Mouse (Mus musculus) cortical plate, adult 2 months (tissue): ENCODE data around the gene Sf1. TPM values are rescaled to one million over a fixed set of nuclear protein-coding genes. Genes with fewer than 3 reads are reported as not detected.

Source experiments
- H3K27ac ChIP-seq: fragments of 200-500 bp; 2 replicates; pipeline ENCODE4 v1.5.1; 2012; ENCODE audit warnings: low read length, control low read depth, inconsistent platforms; ENCODE audit not compliant: insufficient read depth
- H3K4me1 ChIP-seq: fragments of 200-500 bp; 2 replicates; pipeline ENCODE4 v1.6.1; 2011; ENCODE audit warnings: low read length; ENCODE audit not compliant: control insufficient read depth, insufficient read depth
- H3K4me3 ChIP-seq: fragments of 200-500 bp; 2 replicates; pipeline ENCODE4 v1.5.1; 2011; ENCODE audit warnings: mild to moderate bottlenecking, low read length, control low read depth; ENCODE audit not compliant: insufficient read depth
- CTCF ChIP-seq: fragments of 200-500 bp; IDR thresholded peaks from 2 replicates; pipeline ENCODE4 v1.5.1; 2011; ENCODE audit warnings: mild to moderate bottlenecking, control low read depth, low read length; ENCODE audit not compliant: insufficient read depth; ENCODE audit errors: extremely low read depth
- POLR2A ChIP-seq: fragments of 200-500 bp; IDR thresholded peaks from 2 replicates; pipeline ENCODE4 v1.6.1; 2011; ENCODE audit warnings: mild to moderate bottlenecking, low read length, control low read depth; ENCODE audit not compliant: insufficient read depth; ENCODE audit errors: extremely low read depth
- polyA plus RNA-seq: library from polyadenylated mRNA; depleted of rRNA; stranded (reverse); fragments of >200 nt; gene quantifications from 2 replicates; pipeline ENCODE4 v1.2.3, GENCODE M21; 2012

Gene Sf1
- polyA plus RNA-seq, 1 experiment = 145 TPM

DNA sequence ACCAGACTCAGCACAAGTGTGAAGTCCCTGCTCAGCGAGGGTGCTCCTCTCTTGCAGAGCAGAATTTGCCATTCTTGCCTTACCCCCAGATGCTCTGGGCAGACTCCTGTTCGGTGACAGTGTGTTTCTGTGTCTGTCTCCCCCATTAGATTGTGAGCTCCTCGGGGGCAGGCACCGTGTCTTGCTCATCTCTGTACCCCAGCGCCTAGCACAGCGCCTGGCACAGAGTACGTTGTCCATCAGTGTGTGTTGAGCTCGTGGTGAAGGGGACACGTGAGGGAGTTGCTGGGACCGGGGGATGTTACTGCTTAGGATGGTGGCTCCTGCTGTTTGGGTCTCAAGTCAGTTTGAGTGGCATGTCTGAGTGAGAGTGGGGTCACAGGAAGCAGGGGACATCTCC is 40.4 kb downstream of the Sf1 start:
- Histone ChIP-seq H3K4me3 (no peak overlapping the region), H3K27ac (no peak overlapping the region), H3K4me1 (peaks cover 2% of the 10 kb centered on the region)
- TF ChIP-seq CTCF (no peak), POLR2A (no peak)

DNA sequence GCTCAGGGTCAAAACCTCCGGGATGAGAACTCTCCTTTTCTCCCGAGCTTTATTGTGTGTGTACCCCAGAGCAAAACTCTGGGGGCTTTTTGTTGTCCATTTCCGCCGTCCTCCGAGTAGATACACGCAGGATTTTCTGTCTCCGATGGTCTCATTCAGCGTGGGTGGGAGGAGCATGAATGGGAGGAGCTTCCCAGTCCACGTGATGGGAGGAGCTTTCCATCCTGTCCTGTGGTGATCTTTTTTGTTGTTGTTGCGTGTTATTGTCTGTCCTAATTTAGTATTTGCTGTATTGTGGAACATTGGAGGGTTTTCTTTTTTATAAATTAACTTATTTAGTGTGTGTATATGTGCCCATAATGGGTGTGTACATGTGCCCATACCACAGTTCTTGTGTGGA is 41.9 kb downstream of the Sf1 start:
- peaks cover 2% of the 10 kb centered on the region for H3K4me1 ChIP-seq
- TF ChIP-seq POLR2A (no peak), CTCF (no peak)
- H3K27ac ChIP-seq = no peak overlapping the region
- no peak overlapping the region for H3K4me3 ChIP-seq

DNA sequence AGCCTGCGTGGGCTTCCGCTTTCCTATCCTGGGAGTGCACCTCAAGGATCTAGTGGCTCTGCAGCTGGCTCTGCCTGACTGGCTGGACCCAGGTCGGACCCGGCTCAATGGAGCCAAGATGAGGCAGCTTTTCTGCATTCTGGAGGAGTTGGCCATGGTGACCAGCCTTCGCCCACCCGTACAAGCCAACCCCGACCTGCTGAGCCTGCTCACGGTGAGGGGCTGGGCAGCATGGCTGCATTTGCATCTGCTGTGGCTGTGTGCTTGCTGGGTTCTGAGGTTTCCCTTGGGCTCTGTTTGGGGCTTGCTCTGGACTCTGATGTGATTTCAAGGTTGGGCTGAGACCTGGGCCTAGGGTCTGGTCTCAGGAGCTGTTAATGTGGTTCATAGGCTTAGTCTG is 43.6 kb downstream of the Sf1 start:
- TF ChIP-seq POLR2A = no peak
- no peak for TF ChIP-seq CTCF
- H3K4me3 ChIP-seq = no peak overlapping the region
- no peaks in the 10 kb centered on the region for H3K4me1 ChIP-seq
- H3K27ac ChIP-seq = no peak overlapping the region

DNA sequence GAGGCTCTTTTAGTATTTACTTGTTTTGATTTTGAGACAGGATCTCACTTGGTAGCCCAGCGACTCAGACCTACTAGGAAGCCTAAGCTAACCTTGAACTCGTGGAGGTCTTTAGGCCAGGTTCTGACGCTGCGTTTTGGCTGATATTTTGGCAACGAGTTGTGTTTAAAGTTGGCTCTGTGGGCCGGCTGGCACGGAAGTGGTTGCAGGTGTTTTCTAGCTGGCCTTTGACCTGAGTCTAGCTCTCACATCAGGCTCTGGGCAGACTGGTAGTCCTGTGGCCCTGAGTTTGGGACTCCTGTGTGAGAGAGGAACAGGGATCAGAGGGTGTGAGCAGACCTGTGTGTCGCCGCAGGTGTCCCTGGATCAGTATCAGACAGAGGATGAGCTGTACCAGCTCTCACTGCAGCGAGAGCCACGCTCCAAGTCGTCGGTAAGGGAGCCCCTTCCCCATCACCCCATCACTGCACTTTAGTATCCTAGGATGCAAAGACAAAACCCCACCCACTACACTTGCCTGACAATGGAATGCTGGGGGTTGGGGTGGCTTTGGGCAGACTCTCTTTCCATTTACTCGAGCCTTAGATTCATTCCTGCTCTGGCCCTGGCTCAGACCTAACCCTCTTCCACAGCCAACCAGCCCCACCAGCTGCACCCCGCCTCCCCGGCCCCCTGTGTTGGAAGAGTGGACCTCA is 44.5 kb downstream of the Sf1 start:
- Histone ChIP-seq H3K4me3 (no peak overlapping the region), H3K27ac (no peak overlapping the region), H3K4me1 (no peaks in the 10 kb centered on the region)
- TF ChIP-seq CTCF = no peak
- TF ChIP-seq POLR2A = no peak

DNA sequence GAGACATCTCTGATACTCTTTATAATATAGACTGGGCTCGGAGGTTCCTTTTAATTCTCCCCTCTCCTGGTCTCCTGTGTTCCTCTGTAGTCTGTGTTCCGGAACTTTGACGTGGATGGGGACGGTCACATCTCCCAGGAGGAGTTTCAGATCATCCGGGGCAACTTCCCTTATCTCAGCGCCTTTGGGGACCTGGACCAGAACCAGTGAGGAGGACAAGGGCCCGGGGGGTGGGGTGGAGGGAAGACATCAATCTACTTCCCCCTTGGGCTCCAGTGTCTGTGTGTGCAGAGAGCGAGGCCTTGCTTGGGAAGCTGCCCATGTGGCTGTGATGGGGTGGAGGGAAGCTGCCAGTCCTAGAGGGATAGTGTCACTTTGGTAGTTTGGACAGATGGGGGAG is 45.3 kb downstream of the Sf1 start:
- no peaks in the 10 kb centered on the region for H3K4me1 ChIP-seq
- no peak overlapping the region for H3K4me3 ChIP-seq
- H3K27ac ChIP-seq = no peak overlapping the region
- TF ChIP-seq CTCF (no peak), POLR2A (no peak)

DNA sequence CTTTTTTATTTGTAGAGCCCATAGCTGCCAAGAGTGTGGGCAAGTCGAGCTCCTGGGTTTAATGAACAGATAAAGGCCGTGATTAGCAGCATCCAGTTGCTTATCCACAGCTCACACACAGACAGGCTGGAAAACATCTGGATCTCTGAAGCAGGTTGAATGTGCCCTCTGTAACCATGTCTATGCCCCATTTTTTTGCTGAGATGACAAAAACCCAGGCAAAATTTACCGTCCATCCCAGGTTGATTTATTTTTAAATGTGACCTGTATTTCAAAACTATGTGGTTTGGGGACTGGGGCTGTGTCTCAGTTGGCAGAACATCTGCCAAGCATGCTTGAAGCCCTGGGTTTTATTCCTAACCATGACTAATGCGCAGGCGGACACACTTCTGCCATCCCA is 45.7 kb downstream of the Sf1 start:
- no peak for TF ChIP-seq POLR2A
- no peak for TF ChIP-seq CTCF

DNA sequence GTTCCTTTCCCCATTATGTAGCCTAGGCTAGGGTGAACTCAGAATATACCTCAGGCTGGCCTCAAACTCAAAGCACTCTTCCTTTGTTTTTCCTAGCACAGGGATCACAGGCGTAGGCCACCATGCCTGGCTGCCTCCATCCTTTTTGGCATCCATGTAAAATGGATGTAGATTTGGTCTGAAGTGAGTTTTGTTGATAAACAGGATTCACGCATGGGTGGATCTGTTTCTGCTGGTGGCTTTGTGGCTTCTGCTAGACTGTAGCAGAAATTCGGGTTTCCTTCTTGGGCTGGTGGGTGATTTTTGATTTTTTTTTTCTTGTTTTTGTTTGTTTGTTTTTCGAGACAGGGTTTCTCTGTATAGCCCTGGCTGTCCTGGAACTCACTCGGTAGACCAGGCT is 46.4 kb downstream of the Sf1 start:
- Histone ChIP-seq H3K4me3 (no peak overlapping the region), H3K4me1 (no peaks in the 10 kb centered on the region), H3K27ac (no peak overlapping the region)
- TF ChIP-seq POLR2A = no peak
- no peak for TF ChIP-seq CTCF

More for the DNA sequence above, 45.7 kb downstream of the Sf1 start:
- no peaks in the 10 kb centered on the region for H3K4me1 ChIP-seq
- no peak overlapping the region for H3K4me3 ChIP-seq
- no peak overlapping the region for H3K27ac ChIP-seq

DNA sequence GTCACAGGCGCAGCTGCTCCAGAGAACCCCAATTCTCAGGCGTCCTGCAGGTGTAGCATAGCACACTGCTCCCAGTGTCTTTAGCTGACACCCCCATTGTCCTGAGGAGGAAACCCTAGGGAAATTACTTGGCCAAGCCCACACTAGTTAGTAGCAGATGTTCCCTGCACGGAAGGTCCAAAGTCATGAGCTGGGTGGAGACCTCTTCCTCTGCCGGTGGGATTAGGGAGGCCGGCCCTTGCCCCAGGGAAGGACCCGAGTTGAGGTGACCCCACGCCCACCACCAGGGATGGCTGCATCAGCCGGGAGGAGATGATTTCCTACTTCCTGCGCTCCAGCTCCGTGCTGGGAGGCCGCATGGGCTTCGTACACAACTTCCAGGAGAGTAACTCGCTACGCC is 49.3 kb downstream of the Sf1 start:
- no peak overlapping the region for H3K27ac ChIP-seq
- peaks cover 6% of the 10 kb centered on the region for H3K4me1 ChIP-seq
- no peak for TF ChIP-seq POLR2A
- TF ChIP-seq CTCF = no peak
- no peak overlapping the region for H3K4me3 ChIP-seq

DNA sequence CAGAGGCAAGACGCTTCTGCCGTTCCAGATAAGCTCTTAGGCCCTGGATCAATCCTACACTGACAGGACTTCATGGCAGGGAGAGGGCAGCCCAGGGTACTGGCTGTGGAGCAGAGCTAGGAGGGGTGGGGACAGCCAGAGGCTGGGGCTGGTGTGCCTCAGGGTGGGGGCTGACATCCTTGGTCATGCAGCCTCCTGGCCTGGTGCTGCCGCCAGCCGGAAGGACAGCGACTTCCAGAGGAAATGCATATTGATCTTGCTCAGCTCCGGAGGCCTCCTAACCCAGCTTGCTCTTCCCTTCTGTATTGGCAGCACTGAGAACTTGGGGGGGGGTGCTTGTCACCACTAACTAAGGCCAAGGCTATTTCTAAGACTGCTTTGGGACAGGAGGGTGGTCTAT is 52.0 kb downstream of the Sf1 start:
- H3K4me1 ChIP-seq = peaks cover 6% of the 10 kb centered on the region
- no peak for TF ChIP-seq POLR2A
- TF ChIP-seq CTCF = no peak
- no peak overlapping the region for H3K27ac ChIP-seq
- H3K4me3 ChIP-seq = no peak overlapping the region

DNA sequence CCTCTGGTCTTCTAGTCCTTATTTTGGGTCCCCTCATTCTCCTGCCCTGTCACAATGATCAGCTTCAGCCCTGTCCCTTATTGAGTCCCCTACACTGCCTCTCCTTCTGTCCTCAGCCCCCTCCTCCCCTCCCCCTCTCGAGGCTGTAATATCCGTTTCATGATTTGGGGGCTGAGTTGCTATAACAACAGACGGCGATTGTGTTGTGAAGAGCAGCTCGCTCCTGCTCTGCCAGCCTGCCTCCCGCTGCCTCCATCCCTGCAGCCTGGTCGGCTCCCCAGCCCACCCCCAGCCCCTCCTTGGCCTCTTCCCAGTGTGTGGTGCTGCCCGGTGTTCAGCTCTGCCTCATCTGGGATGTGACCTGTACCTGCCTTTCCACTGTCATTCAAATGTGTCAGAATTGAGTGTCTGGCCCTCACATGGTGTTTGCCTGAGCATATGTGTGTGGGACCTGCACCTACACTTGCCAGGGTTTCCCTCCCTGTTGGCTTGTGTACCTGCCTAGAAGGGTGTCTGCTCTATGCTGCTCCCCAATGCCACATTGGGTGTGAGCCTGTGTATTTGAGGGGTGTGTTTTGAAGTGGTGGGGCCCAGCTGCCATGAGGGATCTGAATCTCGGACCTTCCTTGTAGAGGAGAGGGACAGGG is 52.8 kb downstream of the Sf1 start:
- TF ChIP-seq POLR2A = no peak
- TF ChIP-seq CTCF = no peak
- Histone ChIP-seq H3K27ac (no peak overlapping the region), H3K4me1 (peaks cover 13% of the 10 kb centered on the region), H3K4me3 (no peak overlapping the region)
